Mouse (Mus musculus): ENCODE results near the gene Hdgf. TPM values are rescaled to one million over a fixed set of nuclear protein-coding genes. Genes with fewer than 3 reads are reported as not detected.

Gene Hdgf
- polyA plus RNA-seq, 1 experiment from 2014 or later: 176 TPM

Other genes starting within 250 kb of the Hdgf start
- gene Lrrc71, start 157.7 kb upstream of the Hdgf start, polyA plus RNA-seq (2015; fragmentation: Nextera tagmentation; extraction: Ambion mirVana): 0.36 and 0.62 TPM in 2 replicates
- gene Ntrk1, start 111.2 kb upstream of the Hdgf start, polyA plus RNA-seq (2015; fragmentation: Nextera tagmentation; extraction: Ambion mirVana): 2.4 and 2.5 TPM in 2 replicates
- 0.82 and 0.87 TPM in 2 replicates for gene Insrr, start 109.4 kb upstream of the Hdgf start, polyA plus RNA-seq (2015; fragmentation: Nextera tagmentation; extraction: Ambion mirVana)
- gene Pear1, start 82.0 kb upstream of the Hdgf start, polyA plus RNA-seq (2015; fragmentation: Nextera tagmentation; extraction: Ambion mirVana): 4.8 and 7.1 TPM in 2 replicates
- gene Sh2d2a, start 59.6 kb upstream of the Hdgf start, polyA plus RNA-seq (2015; fragmentation: Nextera tagmentation; extraction: Ambion mirVana): not detected in 2 replicates
- 13.8 and 15.6 TPM in 2 replicates for gene Prcc, start 20.7 kb upstream of the Hdgf start, polyA plus RNA-seq (2015; fragmentation: Nextera tagmentation; extraction: Ambion mirVana)
- gene Mrpl24, start 13.2 kb downstream of the Hdgf start, polyA plus RNA-seq (2015; fragmentation: Nextera tagmentation; extraction: Ambion mirVana): 69.1 and 72.1 TPM in 2 replicates
- gene Isg20l2, start 24.0 kb downstream of the Hdgf start, polyA plus RNA-seq (2015; fragmentation: Nextera tagmentation; extraction: Ambion mirVana): 49.2 and 51.0 TPM in 2 replicates
- gene Rrnad1, start 24.4 kb downstream of the Hdgf start, polyA plus RNA-seq (2015; fragmentation: Nextera tagmentation; extraction: Ambion mirVana): 19.8 and 24.9 TPM in 2 replicates
- gene Crabp2, start 42.3 kb downstream of the Hdgf start, polyA plus RNA-seq (2015; fragmentation: Nextera tagmentation; extraction: Ambion mirVana): 129 and 135 TPM in 2 replicates
- 61.9 and 77.6 TPM in 2 replicates for gene Nes, start 64.8 kb downstream of the Hdgf start, polyA plus RNA-seq (2015; fragmentation: Nextera tagmentation; extraction: Ambion mirVana)
- 10.1 and 14.0 TPM in 2 replicates for gene Bcan, start 93.9 kb downstream of the Hdgf start, polyA plus RNA-seq (2015; fragmentation: Nextera tagmentation; extraction: Ambion mirVana)
- gene Hapln2, start 121.3 kb downstream of the Hdgf start, polyA plus RNA-seq (2015; fragmentation: Nextera tagmentation; extraction: Ambion mirVana): 0.14 and 0.55 TPM in 2 replicates
- gene Gpatch4, start 136.8 kb downstream of the Hdgf start, polyA plus RNA-seq (2015; fragmentation: Nextera tagmentation; extraction: Ambion mirVana): 28.1 and 28.3 TPM in 2 replicates
- 154 and 157 TPM in 2 replicates for gene Naxe, start 152.2 kb downstream of the Hdgf start, polyA plus RNA-seq (2015; fragmentation: Nextera tagmentation; extraction: Ambion mirVana)
- not detected in 2 replicates for gene Ttc24, start 172.0 kb downstream of the Hdgf start, polyA plus RNA-seq (2015; fragmentation: Nextera tagmentation; extraction: Ambion mirVana)
- 6.2 and 6.6 TPM in 2 replicates for gene Iqgap3, start 175.7 kb downstream of the Hdgf start, polyA plus RNA-seq (2015; fragmentation: Nextera tagmentation; extraction: Ambion mirVana)
- gene Mef2d, start 236.1 kb downstream of the Hdgf start, polyA plus RNA-seq (2015; fragmentation: Nextera tagmentation; extraction: Ambion mirVana): 15.1 and 16.9 TPM in 2 replicates

Data from midbrain, embryonic 13.5 days (tissue).